Mouse (Mus musculus) myocyte (in vitro differentiated cells): ENCODE data around the gene Kcnk12.

Source experiments
- MYOD1 ChIP-seq, 3 experiments: IDR thresholded peaks; one replicate each; pipeline ENCODE4 v1.6.1; 2011; ENCODE audit warnings: control low read depth in 2 of 3, low read depth in 2 of 3, mild to moderate bottlenecking in 2 of 3, moderate library complexity in 1 of 3; ENCODE audit not compliant: insufficient read length in 2 of 3, control insufficient read depth in 1 of 3
- POLR2A ChIP-seq: IDR thresholded peaks from one replicate; pipeline ENCODE4 v1.6.1; 2011; ENCODE audit warnings: low read depth, mild to moderate bottlenecking, control low read depth, moderate library complexity; ENCODE audit not compliant: insufficient read length
- POLR2AphosphoS2 ChIP-seq: IDR thresholded peaks from one replicate; pipeline ENCODE4 v1.6.1; 2011; ENCODE audit warnings: low read depth, control low read depth; ENCODE audit not compliant: insufficient read length
- TCF12 ChIP-seq: IDR thresholded peaks from one replicate; pipeline ENCODE4 v1.6.1; 2011; ENCODE audit warnings: mild to moderate bottlenecking, control low read depth; ENCODE audit not compliant: poor library complexity, insufficient read depth, severe bottlenecking
- TCF3 ChIP-seq: IDR thresholded peaks from one replicate; pipeline ENCODE4 v1.6.1; 2011; ENCODE audit warnings: low read depth, control low read depth; ENCODE audit not compliant: insufficient read length
- USF1 ChIP-seq: IDR thresholded peaks from one replicate; pipeline ENCODE4 v1.6.1; 2011; ENCODE audit warnings: low read depth, mild to moderate bottlenecking, control low read depth, moderate library complexity

DNA sequence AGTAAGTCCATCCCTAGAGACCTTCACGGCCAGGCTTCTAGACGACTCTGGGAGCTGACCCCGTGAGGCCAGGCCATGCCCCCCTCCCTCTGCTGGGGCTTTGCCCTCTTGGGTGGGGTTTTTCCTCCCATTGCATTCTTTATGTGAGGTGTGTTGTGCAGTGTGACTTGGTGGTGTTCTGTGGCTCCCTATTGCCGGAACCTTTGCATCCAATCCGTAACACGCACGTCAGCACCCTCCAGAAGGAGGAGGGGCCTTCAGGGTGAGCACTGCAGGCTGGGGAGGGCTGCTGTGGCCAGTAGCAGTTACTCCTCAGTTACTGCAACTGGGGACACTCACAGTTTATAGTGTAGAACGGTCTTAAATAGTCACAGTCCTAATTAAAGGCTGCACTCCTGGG lies 97.7 kb downstream of the Kcnk12 start:
- TF ChIP-seq MYOD1 (IDR thresholded peaks at IDR 0.05; ENCODE audit: control insufficient read depth in 1 of 3, insufficient read length in 2 of 3, low read depth in 2 of 3): no peak
- no peak for TF ChIP-seq TCF3
- no peak for TF ChIP-seq POLR2AphosphoS2
- no peak for TF ChIP-seq POLR2A
- TF ChIP-seq USF1: no peak
- no peak for TF ChIP-seq TCF12
